Mouse (Mus musculus): ENCODE measurements around the gene Picalm. TPM values are rescaled to one million over a fixed set of nuclear protein-coding genes. Genes with fewer than 3 reads are reported as not detected.
"Not testable (repeated sequence)": the region's sequence is repeated elsewhere in the genome, so short reads cannot be mapped to it uniquely, and the experiment has no call there.

Gene Picalm
- total RNA-seq, 2 experiments from 2014 or later: 72.1 to 94.6 TPM

- DNase-seq (ENCODE audit: low spot score): no peak
These were observed 1.3 kb downstream of the Picalm start for GRCm38 (mm10) chr7:90131376-90131651.

DNA sequence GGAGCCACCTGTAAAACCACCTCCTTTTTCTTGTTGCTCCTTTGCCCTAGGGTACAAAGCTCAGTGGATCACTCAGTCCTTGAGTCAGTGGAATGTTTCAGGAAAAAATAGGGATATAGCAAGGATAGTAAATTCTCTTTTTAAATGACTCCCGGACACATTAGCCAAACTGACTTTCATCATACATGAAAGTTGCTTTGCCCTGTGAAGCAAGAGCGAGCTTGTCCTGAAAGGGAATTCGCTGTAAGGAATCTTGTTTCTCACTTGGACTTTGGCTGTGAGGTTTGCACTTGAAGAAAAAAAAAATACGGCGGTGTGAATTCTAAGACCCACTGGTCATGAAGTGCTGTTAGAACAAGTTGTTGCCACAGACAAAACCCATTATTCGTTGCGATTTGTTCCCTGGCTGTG lies 1.8 kb downstream of the Picalm start:
- peak; percentile 46 for DNase-seq (ENCODE audit: low spot score)

- DNase-seq (ENCODE audit: low spot score): no peak
These were observed 2.3 kb downstream of the Picalm start for GRCm38 (mm10) chr7:90132322-90132721.

- no peak for DNase-seq (ENCODE audit: low spot score)
These were observed 6.7 kb downstream of the Picalm start for GRCm38 (mm10) chr7:90136736-90137135.

DNA sequence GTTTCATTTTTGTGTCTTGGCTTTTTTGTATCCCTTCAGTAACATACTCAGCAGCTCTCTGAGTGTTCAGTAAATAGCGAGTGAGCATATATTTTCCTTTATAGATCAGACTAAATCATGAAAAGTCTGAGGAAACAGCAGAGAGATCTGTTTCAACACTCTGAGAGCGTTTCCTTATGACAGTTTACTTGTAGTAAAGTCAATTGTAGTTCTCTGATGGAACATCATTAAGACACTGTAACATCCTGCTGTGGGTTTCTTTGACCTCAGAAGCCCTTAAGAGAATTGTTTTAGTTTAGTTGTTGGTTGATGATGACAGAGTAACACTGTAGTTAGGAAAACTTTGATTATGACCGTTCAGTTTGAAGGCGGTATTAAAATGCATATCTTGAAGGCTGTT lies 8.3 kb downstream of the Picalm start:
- no peak for DNase-seq (ENCODE audit: low spot score)

DNA sequence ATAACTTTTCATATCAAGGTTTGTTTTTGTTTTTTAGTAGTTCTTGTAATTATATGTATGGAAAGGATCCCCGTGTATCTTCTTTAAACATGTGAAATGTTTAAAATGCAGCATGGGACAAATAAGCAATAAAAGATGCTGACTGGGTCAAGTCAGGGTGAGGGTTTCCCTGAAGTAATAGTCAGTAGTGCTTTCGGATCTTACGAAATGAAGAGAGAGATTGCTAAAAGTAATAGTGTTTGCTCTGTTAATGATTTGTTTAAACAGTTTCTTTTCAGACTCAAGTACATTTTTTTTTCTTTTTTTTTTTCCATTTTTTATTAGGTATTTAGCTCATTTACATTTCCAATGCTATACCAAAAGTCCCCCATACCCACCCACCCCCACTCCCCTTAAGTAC lies 10.3 kb downstream of the Picalm start:
- DNase-seq (ENCODE audit: low spot score): no peak

GRCm38 (mm10) chr7:90144275-90144674 lies 14.3 kb downstream of the Picalm start:
- DNase-seq (ENCODE audit: low spot score): no peak

GRCm38 (mm10) chr7:90144971-90145370 lies 15.0 kb downstream of the Picalm start:
- no peak for DNase-seq (ENCODE audit: low spot score)

DNA sequence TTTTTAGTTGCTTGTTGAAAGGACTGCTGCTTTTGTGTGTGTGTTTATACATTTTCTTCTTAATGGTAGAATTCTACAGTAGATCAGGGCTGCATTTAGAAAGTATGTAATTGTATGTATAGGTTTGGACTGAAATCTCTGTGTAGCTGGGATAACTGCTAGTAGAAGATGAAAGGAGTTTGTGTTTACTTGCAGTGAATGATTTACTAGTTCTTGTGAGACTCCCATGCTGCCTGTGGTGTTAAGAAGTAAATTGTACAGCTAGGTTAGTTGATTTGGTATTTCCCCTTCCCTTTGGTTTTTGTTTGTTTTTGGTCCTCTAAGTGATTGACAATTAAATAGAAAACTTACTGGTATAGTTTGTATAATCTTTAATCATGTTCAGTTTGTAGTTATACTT lies 15.4 kb downstream of the Picalm start:
- no peak for DNase-seq (ENCODE audit: low spot score)

DNA sequence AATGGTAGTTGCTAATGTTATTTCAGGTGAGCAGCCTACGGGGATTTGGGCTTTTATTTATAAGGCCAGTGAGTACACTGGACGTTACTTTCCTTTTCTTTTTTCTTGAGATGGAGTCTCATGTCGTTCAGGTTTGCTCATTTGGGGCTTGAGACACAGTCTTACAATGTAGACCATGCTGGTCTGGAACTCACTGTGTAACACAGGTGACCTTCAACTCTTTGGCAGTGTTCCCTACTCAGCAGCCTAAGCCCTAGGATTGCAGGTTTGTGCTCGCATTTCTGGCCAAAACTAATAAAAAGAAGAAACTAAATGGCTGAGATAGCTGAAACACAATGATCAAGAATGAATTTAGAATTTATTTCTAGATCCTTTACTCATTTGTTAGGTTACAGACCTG lies 15.9 kb downstream of the Picalm start:
- peak; percentile 30 for DNase-seq (ENCODE audit: low spot score)

DNA sequence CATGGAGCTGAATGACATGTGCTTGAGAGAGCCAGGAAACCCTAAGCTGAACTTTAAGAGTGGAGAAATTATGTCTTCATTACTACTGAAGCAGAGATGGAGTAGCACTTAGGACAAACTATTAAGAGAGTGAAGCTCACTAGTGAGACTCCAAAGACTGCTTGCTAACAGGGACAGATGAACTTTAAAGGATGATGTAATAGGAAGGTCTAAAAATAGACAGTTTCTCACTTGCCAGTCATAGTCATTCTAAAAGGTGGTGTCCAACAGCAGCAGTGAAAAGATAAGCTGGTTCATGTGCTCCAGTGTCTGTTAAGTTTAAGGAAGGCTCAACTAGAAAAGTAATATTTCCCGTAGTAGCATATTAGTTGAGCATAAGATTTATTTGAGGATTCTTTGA lies 16.3 kb downstream of the Picalm start:
- peak; percentile 33 for DNase-seq (ENCODE audit: low spot score)

DNA sequence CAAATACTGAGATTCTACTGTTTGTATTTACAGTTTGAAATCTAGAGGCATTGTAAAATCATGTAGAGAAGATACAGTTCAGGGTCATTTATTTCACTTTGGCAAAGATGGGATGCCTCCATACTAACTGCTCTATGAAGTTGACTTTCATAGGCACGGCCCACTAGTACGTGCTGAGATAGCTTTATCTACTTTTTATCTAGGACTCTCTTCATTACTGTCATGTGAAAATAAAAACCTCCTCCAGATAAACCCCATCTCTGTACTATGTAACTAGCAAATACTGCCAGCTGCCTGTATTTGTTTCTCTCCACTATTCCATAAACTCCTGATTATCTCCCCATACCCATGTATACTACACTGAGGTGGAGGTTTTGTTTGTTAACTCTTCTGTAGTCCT lies 18.0 kb downstream of the Picalm start:
- no peak for DNase-seq (ENCODE audit: low spot score)

- no peak for DNase-seq (ENCODE audit: low spot score)
These were observed 18.5 kb downstream of the Picalm start for GRCm38 (mm10) chr7:90148516-90148915.

GRCm38 (mm10) chr7:90150311-90150710 lies 20.3 kb downstream of the Picalm start:
- peak; percentile 79 for DNase-seq (ENCODE audit: low spot score)

DNA sequence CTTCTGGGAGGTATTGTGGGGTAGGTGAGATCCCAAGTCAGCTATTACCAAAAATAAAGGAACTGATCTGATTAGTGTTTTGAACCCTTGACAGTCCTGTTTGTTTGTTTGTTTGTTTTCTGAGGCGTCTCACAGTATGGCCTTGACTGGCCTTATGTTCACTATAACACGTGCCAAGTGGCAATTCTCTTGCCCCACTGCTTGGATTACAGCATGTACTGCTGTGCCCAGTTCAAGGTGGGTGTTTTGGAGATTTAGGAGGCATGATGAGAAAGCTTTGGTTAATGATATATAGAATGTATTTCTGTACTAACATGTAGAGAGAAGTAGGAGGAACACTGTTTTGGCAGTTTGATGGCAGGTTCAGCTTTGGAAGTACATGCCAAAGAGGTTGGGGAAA lies 28.0 kb downstream of the Picalm start:
- no peak for DNase-seq (ENCODE audit: low spot score)

DNA sequence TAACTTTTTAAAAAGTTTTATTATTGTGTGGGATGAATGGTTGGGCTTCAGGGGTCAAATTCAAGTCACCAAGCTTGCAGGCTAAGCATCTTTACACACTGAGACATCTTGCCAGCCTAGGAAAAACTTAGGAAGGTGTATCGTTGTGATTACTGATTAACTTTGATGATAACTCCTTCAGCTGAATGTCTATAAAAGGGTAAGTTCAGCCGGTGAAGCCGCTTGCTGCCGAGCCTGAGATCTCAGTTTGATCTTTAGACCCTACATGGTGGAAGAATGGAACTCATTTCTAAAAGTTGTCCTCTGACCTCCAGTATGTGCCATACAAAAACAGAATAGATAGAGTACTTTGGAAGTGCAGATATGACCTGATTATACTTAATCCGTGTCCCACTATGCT lies 30.6 kb downstream of the Picalm start:
- no peak for DNase-seq (ENCODE audit: low spot score)

GRCm38 (mm10) chr7:90164276-90164675 lies 34.3 kb downstream of the Picalm start:
- no peak for DNase-seq (ENCODE audit: low spot score)

GRCm38 (mm10) chr7:90165970-90166369 lies 36.0 kb downstream of the Picalm start:
- no peak for DNase-seq (ENCODE audit: low spot score)

- DNase-seq (ENCODE audit: low spot score): not testable (repeated sequence)
These were observed 37.8 kb downstream of the Picalm start for GRCm38 (mm10) chr7:90167777-90168176.

GRCm38 (mm10) chr7:90173778-90174177 lies 43.8 kb downstream of the Picalm start:
- no peak for DNase-seq (ENCODE audit: low spot score)

- DNase-seq (ENCODE audit: low spot score): no peak
These were observed 45.6 kb downstream of the Picalm start for GRCm38 (mm10) chr7:90175576-90175975.

DNA sequence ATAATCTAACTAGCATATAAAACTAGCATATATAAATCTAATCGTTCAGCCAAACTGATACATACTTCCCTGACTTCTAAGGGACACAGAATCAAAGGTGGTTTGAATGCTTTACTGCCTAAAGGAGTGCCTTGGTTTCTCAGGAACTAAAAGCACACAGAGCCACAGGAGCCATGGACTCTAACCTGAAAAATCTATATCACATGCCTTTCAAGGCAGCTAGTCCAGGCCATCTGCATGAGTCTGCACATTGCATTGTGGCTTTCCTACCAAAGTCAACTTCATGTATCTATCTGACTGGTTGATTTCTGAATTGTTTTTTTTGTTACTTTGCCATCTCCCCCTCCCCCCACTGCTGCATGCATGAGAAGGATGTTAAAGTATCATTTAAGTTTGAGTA lies 50.6 kb downstream of the Picalm start:
- DNase-seq (ENCODE audit: low spot score): no peak

DNA sequence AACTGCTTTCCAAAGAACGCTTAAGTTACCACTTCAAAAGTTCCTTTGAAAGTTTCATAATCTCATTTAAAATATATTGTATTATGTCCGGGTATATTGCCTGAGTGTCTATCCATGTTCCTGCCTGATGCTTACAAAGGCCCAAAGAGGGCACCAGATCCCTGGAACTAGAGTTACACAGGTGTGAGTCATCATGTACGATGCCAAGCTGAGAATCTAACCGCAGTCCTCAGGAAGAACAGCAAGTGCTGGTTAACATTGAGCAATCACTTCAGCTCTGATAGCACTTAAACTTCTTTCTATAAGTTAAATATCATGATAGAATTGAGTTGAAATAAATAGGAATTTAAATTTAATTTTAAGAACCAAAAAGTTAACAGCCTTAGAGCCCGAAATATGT lies 70.2 kb downstream of the Picalm start:
- peak; percentile 41 for DNase-seq (ENCODE audit: low spot score)

GRCm38 (mm10) chr7:90201877-90202465 lies 72.0 kb downstream of the Picalm start:
- no peak for DNase-seq (ENCODE audit: low spot score)
